Mouse (Mus musculus) stomach, embryonic 16.5 days (tissue): ENCODE measurements around the gene Gfral. TPM values are rescaled to one million over a fixed set of nuclear protein-coding genes. Genes with fewer than 3 reads are reported as not detected.
A peak's percentile ranks its signal among the peaks of the same experiment; 100 is the strongest.

Source experiments
- ATAC-seq: fragments of 200-750 bp; cut with Nextera tagmentation; 2 replicates; pipeline ENCODE4 v1.8.0; 2017; ENCODE audit warnings: moderate number of reproducible peaks, moderate TSS enrichment; ENCODE audit not compliant: insufficient read depth, low FRiP score
- H3K27ac ChIP-seq: fragments of 300-500 bp; sonication (generic); 2 replicates; pipeline ENCODE4 v1.5.1; 2014; ENCODE audit warnings: low read length
- H3K27me3 ChIP-seq: fragments of 300-500 bp; sonication (generic); 2 replicates; pipeline ENCODE4 v1.6.1; 2014; ENCODE audit warnings: low read length, control low read depth, mixed read lengths; ENCODE audit not compliant: control insufficient read depth, insufficient read depth
- H3K36me3 ChIP-seq: fragments of 300-500 bp; sonication (generic); 2 replicates; pipeline ENCODE4 v1.6.1; 2014; ENCODE audit warnings: low read length; ENCODE audit not compliant: control insufficient read depth, insufficient read depth
- H3K4me1 ChIP-seq: fragments of 300-500 bp; sonication (generic); 2 replicates; pipeline ENCODE4 v1.6.1; 2014; ENCODE audit warnings: low read length, control low read depth, mixed read lengths; ENCODE audit not compliant: control insufficient read depth, insufficient read depth
- H3K4me2 ChIP-seq: fragments of 300-500 bp; sonication (generic); 2 replicates; pipeline ENCODE4 v1.6.1; 2014; ENCODE audit warnings: low read depth, low read length, mixed read lengths
- H3K4me3 ChIP-seq: fragments of 300-500 bp; sonication (generic); replicated peaks from 2 replicates; pipeline ENCODE4 v1.5.1; 2014; ENCODE audit warnings: mild to moderate bottlenecking, low read length
- H3K9ac ChIP-seq: fragments of 300-500 bp; sonication (generic); 2 replicates; pipeline ENCODE4 v1.6.1; 2014; ENCODE audit warnings: low read length
- H3K9me3 ChIP-seq: fragments of 300-500 bp; sonication (generic); replicated peaks from 2 replicates; pipeline ENCODE4 v1.6.1; 2016; ENCODE audit warnings: low read length, control low read depth; ENCODE audit not compliant: control insufficient read depth
- WGBS: fragments of 180-500 bp; shearing (Covaris S2); extraction: QIAGEN DNeasy Blood & Tissue Kit; methylation state at CpG from one replicate; pipeline ENCODE4 v1.1.7; 2014; 5-methylcytosine and 5-hydroxymethylcytosine counted together
- polyA plus RNA-seq: library from polyadenylated mRNA; unstranded; fragments of >200 nt; fragmentation: Nextera tagmentation; extraction: Ambion mirVana; gene quantifications from 2 replicates; pipeline ENCODE4 v1.2.1, GENCODE M21; 2015

The Gfral gene
- not detected in 2 replicates for polyA plus RNA-seq

DNA sequence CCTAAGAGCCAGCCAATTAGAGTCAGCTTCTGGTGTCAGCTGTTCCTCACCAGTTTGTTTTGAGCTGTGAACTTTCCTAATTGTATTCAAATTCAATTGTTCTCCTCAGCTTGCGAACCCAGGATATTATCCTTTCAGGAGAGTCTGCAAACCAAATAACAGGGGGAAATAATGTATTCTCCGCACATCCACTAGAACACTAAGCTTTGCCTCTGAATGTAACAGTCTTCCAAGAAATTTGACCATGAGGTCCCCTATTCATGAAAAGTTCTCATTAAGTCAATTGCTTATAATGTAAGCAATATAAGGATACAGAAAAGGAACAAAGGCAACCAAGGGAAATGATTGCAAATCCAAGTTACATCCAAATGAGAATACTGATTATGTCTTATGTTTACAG is at the start of gene Gfral:
Gene Gfral, minus strand, starts transcription at position 101 of the 400 bp plus-strand sequence.
- WGBS: 81% methylated on average over 2 of the region's 2 CpGs

GRCm38 (mm10) chr9:76257731-76258130 is 44.3 kb upstream of the Gfral start:
- Histone ChIP-seq H3K36me3 (no peaks in the 10 kb centered on the region), H3K4me2 (no peak overlapping the region), H3K9ac (no peak overlapping the region), H3K27me3 (no peaks in the 10 kb centered on the region), H3K27ac (no peak overlapping the region), H3K4me3 (no peak overlapping the region), H3K9me3 (no peaks in the 10 kb centered on the region), H3K4me1 (no peaks in the 10 kb centered on the region)
- WGBS: 56% methylated on average over 5 of the region's 5 CpGs
- ATAC-seq: no peak

More for the DNA sequence above, at the start of gene Gfral:
- H3K4me3 ChIP-seq: no peak within 1 kb of the TSS
- H3K27ac ChIP-seq: no peak within 1 kb of the TSS
- no peak for ATAC-seq
- H3K27me3 ChIP-seq: no peaks in the 10 kb centered on the region
- no peak within 1 kb of the TSS for H3K4me2 ChIP-seq
- no peaks in the 10 kb centered on the region for H3K36me3 ChIP-seq
- H3K4me1 ChIP-seq: no peaks in the 10 kb centered on the region
- no peak within 1 kb of the TSS for H3K9ac ChIP-seq
- no peaks in the 10 kb centered on the region for H3K9me3 ChIP-seq

GRCm38 (mm10) chr9:76252544-76252943 is 39.1 kb upstream of the Gfral start:
- Histone ChIP-seq H3K27me3 (no peaks in the 10 kb centered on the region), H3K9ac (no peak overlapping the region), H3K4me1 (no peaks in the 10 kb centered on the region), H3K36me3 (no peaks in the 10 kb centered on the region), H3K9me3 (no peaks in the 10 kb centered on the region), H3K4me2 (no peak overlapping the region), H3K4me3 (no peak overlapping the region), H3K27ac (no peak overlapping the region)
- ATAC-seq: no peak
- WGBS: 49% methylated on average over 7 of the region's 7 CpGs

GRCm38 (mm10) chr9:76252109-76252508 is 38.7 kb upstream of the Gfral start:
- Histone ChIP-seq H3K4me1 (no peaks in the 10 kb centered on the region), H3K9ac (no peak overlapping the region), H3K27ac (no peak overlapping the region), H3K27me3 (no peaks in the 10 kb centered on the region), H3K4me3 (no peak overlapping the region), H3K4me2 (no peak overlapping the region), H3K36me3 (no peaks in the 10 kb centered on the region), H3K9me3 (no peaks in the 10 kb centered on the region)
- 86% methylated on average over 4 of the region's 4 CpGs for WGBS
- no peak for ATAC-seq

- Histone ChIP-seq H3K4me2 (no peak overlapping the region), H3K27me3 (no peaks in the 10 kb centered on the region), H3K4me1 (no peaks in the 10 kb centered on the region), H3K9me3 (no peaks in the 10 kb centered on the region), H3K36me3 (no peaks in the 10 kb centered on the region), H3K27ac (no peak overlapping the region), H3K9ac (no peak overlapping the region), H3K4me3 (no peak overlapping the region)
- ATAC-seq: no peak
- WGBS: 56% methylated on average over 1 of the region's 1 CpGs
Measured at GRCm38 (mm10) chr9:76242322-76242721, 28.9 kb upstream of the Gfral start.

GRCm38 (mm10) chr9:76237946-76238345 is 24.5 kb upstream of the Gfral start:
- Histone ChIP-seq H3K9ac (no peak overlapping the region), H3K4me3 (no peak overlapping the region), H3K9me3 (no peaks in the 10 kb centered on the region), H3K36me3 (no peaks in the 10 kb centered on the region), H3K4me1 (no peaks in the 10 kb centered on the region; the same call in 1 of the 2 replicates), H3K27me3 (no peaks in the 10 kb centered on the region), H3K27ac (no peak overlapping the region), H3K4me2 (no peak overlapping the region)
- ATAC-seq: no peak
- WGBS: 78% methylated on average over 5 of the region's 5 CpGs

DNA sequence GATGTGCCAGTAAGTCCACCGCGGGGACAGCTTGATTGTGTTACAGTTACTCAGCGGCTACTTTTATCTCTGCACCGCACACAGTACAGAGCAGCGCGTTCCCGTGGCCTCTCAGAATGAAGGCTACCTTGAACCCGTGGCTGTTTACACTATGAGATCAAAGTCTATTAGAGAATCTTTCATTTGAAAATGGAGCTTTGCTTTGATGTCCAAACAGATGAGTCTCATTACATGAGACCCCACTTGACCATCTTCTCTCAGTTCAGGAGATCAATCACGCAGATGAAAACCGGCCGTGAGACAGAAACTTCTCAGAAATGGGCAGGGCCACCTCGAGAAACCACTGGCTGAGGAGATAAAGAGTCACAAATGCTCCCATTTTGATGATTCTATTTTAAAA is 23.8 kb upstream of the Gfral start:
- ATAC-seq: no peak

DNA sequence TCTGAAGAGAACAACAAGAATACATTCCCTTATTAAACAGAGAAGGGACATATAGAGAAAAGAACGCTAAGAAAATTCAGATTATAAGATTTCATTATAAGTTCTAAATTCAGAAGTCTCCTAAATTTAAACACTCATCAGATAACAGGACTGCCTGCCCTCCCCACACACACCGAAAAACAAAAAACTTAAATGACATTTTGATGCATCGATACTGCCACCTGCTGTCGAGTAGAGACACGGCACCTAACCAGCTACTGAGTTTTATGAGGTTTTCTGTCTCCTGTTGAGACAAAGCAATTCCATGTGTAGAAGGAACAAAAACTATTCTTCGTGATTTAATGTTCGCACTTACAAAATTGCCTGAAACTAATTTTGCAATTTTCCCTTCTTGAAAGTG is 23.2 kb upstream of the Gfral start:
- Histone ChIP-seq H3K27ac (no peak overlapping the region), H3K27me3 (no peaks in the 10 kb centered on the region), H3K36me3 (no peaks in the 10 kb centered on the region), H3K9me3 (no peaks in the 10 kb centered on the region), H3K4me2 (peak overlapping the region; percentile 88), H3K4me1 (no peaks in the 10 kb centered on the region; the same call in 1 of the 2 replicates), H3K4me3 (peak overlapping the region; percentile 51), H3K9ac (no peak overlapping the region)
- peak; percentile 68; the same call in 1 of the 2 replicates for ATAC-seq
- WGBS: 1% methylated on average over 7 of the region's 7 CpGs

More for the DNA sequence above, 23.8 kb upstream of the Gfral start:
- Histone ChIP-seq H3K9ac (no peak overlapping the region), H3K27ac (no peak overlapping the region), H3K4me3 (no peak overlapping the region), H3K4me2 (peak overlapping the region; percentile 88), H3K9me3 (no peaks in the 10 kb centered on the region), H3K36me3 (no peaks in the 10 kb centered on the region), H3K4me1 (no peaks in the 10 kb centered on the region; the same call in 1 of the 2 replicates), H3K27me3 (no peaks in the 10 kb centered on the region)
- WGBS: 30% methylated on average over 12 of the region's 12 CpGs

DNA sequence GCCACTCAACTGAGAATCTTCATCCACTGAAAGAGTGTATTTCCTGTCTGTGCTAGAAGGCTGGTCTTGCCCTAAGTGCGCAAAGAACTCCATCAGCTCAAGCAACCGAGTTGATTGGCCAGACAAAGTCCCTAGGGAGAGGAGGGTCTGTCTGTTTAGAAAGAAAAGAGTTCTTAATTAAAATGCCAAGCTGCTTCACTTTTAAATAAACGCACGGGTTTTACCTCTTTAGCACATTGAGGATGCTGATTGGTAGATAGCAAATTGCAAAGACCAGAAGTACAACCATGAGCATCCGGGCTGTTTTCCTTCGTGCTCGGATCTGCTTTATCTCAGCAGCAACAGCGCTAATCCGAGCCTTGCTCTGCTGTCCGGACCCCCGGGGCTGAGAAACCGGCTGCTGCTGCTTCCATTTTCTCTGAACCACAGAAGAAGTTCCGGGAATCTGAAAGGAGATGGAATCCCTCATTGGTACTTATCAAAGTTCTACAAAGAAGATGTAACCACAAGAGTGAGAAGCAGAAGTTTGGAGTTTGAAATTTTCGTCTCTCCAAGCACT is 22.6 kb upstream of the Gfral start:
- peak overlapping the region; percentile 70 for H3K27ac ChIP-seq

More for the DNA sequence above, 22.6 kb upstream of the Gfral start:
- peak overlapping the region; percentile 88 for H3K4me2 ChIP-seq
- no peaks in the 10 kb centered on the region; the same call in 1 of the 2 replicates for H3K4me1 ChIP-seq
- H3K27me3 ChIP-seq: no peaks in the 10 kb centered on the region
- no peaks in the 10 kb centered on the region for H3K9me3 ChIP-seq
- peak overlapping the region; percentile 66 for H3K9ac ChIP-seq
- H3K4me3 ChIP-seq: peak overlapping the region; percentile 51
- WGBS: 3% methylated on average over 14 of the region's 14 CpGs
- ATAC-seq: peak; percentile 58; the same call in 1 of the 2 replicates
- H3K36me3 ChIP-seq: no peaks in the 10 kb centered on the region
